Mouse (Mus musculus) liver, embryonic 11.5 days (tissue): ENCODE results near the gene Vti1b. TPM values are rescaled to one million over a fixed set of nuclear protein-coding genes. Genes with fewer than 3 reads are reported as not detected.
"Not testable (repeated sequence)": the region's sequence is repeated elsewhere in the genome, so short reads cannot be mapped to it uniquely, and the experiment has no call there.

Experiments
- ATAC-seq: fragments of 200-750 bp; cut with Nextera tagmentation; replicated peaks from 2 replicates; pipeline ENCODE4 v1.8.0; 2017; ENCODE audit warnings: moderate number of reproducible peaks, mild to moderate bottlenecking, moderate TSS enrichment, moderate library complexity; ENCODE audit not compliant: low FRiP score
- DNase-seq: peaks from one replicate; pipeline ENCODE4 v3.0.0-alpha.2; 2017; ENCODE audit warnings: low spot score
- H3K27ac ChIP-seq: fragments of 300-500 bp; sonication (generic); 2 replicates; pipeline ENCODE4 v1.5.1; 2014; ENCODE audit warnings: mild to moderate bottlenecking, low read depth, low read length, control low read depth
- H3K27me3 ChIP-seq: fragments of 300-500 bp; sonication (generic); replicated peaks from 2 replicates; pipeline ENCODE4 v1.6.1; 2014; ENCODE audit warnings: low read length, mixed read lengths; ENCODE audit not compliant: control insufficient read depth, insufficient read depth
- H3K36me3 ChIP-seq: fragments of 300-500 bp; sonication (generic); 2 replicates; pipeline ENCODE4 v1.6.1; 2014; ENCODE audit warnings: mild to moderate bottlenecking, low read length, moderate library complexity, mixed read lengths; ENCODE audit not compliant: control insufficient read depth, insufficient read depth
- H3K4me1 ChIP-seq: fragments of 300-500 bp; sonication (generic); replicated peaks from 2 replicates; pipeline ENCODE4 v1.6.1; 2014; ENCODE audit warnings: low read length, mixed read lengths; ENCODE audit not compliant: control insufficient read depth, insufficient read depth
- H3K4me2 ChIP-seq: fragments of 300-500 bp; sonication (generic); 2 replicates; pipeline ENCODE4 v1.6.1; 2014; ENCODE audit warnings: mild to moderate bottlenecking, control low read depth, moderate library complexity
- H3K4me3 ChIP-seq: fragments of 300-500 bp; sonication (generic); 2 replicates; pipeline ENCODE4 v1.5.1; 2014; ENCODE audit warnings: low read depth, low read length, control low read depth
- H3K9ac ChIP-seq: fragments of 300-500 bp; sonication (generic); 2 replicates; pipeline ENCODE4 v1.6.1; 2014; ENCODE audit warnings: low read depth, low read length, control low read depth
- H3K9me3 ChIP-seq: fragments of 300-500 bp; sonication (generic); 2 replicates; pipeline ENCODE4 v1.6.1; 2016; ENCODE audit warnings: low read length, inconsistent platforms, mixed read lengths; ENCODE audit not compliant: control insufficient read depth
- WGBS: fragments of 180-500 bp; shearing (Covaris S2); extraction: QIAGEN DNeasy Blood & Tissue Kit; methylation state at CpG from one replicate; pipeline ENCODE4 v1.1.7; 2014; 5-methylcytosine and 5-hydroxymethylcytosine counted together
- polyA plus RNA-seq: library from polyadenylated mRNA; unstranded; fragments of >200 nt; fragmentation: Nextera tagmentation; extraction: Ambion mirVana; gene quantifications from 2 replicates; pipeline ENCODE4 v1.2.1, GENCODE M21; 2014

Vti1b gene
- polyA plus RNA-seq, 1 experiment from 2014 or later, result 82.9 TPM

DNA sequence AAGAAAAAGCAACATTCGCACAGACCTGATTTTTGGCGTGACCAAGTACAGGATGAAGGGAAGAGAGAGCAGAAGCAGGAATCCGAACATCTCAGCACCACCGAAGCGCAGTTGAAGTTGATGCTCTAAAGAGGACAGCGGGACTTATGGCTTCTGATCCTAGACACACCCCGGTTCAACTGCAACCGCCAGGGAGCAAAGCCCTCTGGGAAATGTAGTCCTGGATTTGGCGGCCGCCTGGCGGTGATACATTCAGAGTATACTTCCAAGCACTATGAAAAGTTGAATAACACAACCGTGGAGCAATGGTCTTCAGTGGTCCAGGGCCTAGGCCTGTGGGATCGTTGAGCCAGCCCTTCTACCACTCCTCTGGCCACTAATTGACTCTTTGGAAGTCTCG, 19.2 kb upstream of the Vti1b start:
- peak overlapping the region; percentile 23; the same call in 1 of the 2 replicates for H3K27ac ChIP-seq
- DNase-seq (peak; percentile 81), ATAC-seq (peak; percentile 81)
- peak overlapping the region; percentile 84 for H3K4me2 ChIP-seq
- H3K27me3 ChIP-seq, result no peaks in the 10 kb centered on the region
- peak overlapping the region; percentile 76 for H3K9ac ChIP-seq
- peaks cover 8% of the 10 kb centered on the region for H3K36me3 ChIP-seq
- H3K9me3 ChIP-seq, result no peaks in the 10 kb centered on the region
- H3K4me3 ChIP-seq, result peak overlapping the region; percentile 72
- H3K4me1 ChIP-seq, result peaks cover 8% of the 10 kb centered on the region
- 6% methylated on average over 14 of the region's 14 CpGs for WGBS

DNA sequence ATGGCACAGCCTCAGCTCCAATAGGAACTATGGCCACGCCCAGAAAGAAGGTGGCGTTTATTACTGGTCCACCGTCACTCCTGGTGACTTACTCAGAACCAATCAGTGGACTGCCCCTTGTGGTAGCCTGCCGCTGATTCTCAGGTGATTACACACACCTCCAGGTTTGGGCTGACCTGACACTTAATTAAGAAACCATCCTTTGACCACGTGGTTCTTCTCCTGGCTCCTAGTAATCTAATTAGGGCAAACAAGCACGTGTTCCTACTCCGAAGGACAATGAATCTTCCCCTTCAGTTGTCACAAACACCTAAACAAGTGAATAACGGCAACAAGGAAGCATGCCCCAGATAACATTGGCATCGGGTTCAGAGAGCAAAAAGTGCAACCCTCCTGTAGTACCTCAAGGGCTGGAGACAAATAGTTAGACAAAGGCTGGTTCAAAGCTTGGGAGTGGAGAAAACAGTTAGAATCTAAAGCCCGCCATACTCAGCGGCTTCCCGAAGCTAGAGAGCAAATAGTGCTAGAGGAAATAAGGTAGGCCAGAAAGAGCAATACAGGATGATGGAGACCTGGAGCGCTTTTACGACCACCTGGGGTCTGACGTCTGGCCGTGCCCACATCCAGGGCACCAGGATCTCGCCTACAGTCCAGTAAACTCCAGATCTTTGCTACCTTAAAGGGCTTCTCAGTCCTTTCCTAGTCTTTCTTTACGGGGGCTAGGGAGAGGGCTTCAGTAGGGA, 18.6 kb upstream of the Vti1b start:
- Histone ChIP-seq H3K27ac (peak overlapping the region; percentile 23; the same call in 1 of the 2 replicates), H3K36me3 (peaks cover 12% of the 10 kb centered on the region), H3K9ac (peak overlapping the region; percentile 76), H3K4me3 (peak overlapping the region; percentile 72), H3K27me3 (no peaks in the 10 kb centered on the region), H3K4me1 (peaks cover 8% of the 10 kb centered on the region), H3K9me3 (no peaks in the 10 kb centered on the region), H3K4me2 (peak overlapping the region; percentile 84)
- ATAC-seq, result peak; percentile 95
- under 1% methylated on average over 18 of the region's 18 CpGs for WGBS
- peak; percentile 57 for DNase-seq

DNA sequence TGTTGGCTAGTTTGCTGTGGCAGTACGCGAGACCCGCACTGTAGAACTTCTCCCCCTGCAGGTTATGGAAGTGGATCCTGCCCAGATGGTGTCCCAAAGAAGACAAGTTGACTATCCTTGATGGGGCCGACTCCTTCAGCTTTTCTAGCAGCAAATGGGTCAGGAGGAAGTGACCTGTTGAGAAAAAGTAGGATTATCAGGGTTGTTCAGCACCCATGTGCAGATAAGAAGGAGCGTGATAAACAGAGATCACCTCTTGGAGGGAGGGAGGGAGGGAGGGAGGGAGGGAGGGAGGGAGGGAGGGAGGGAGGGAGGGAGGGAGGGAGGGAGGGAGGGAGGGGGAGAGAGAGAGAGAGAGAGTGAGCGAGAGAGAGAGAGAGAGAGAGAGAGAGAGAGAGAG, 12.7 kb upstream of the Vti1b start:
- H3K4me2 ChIP-seq, H3K4me1 ChIP-seq, H3K9ac ChIP-seq, ATAC-seq, H3K27ac ChIP-seq, H3K27me3 ChIP-seq, H3K9me3 ChIP-seq, DNase-seq, H3K4me3 ChIP-seq: not testable (repeated sequence)
- 72% methylated on average over 5 of the region's 6 CpGs for WGBS
- H3K36me3 ChIP-seq, result peaks cover 44% of the 10 kb centered on the region

GRCm38 (mm10) chr12:79175998-79176397, 3.5 kb upstream of the Vti1b start:
- WGBS, result 92% methylated on average over 5 of the region's 5 CpGs

DNA sequence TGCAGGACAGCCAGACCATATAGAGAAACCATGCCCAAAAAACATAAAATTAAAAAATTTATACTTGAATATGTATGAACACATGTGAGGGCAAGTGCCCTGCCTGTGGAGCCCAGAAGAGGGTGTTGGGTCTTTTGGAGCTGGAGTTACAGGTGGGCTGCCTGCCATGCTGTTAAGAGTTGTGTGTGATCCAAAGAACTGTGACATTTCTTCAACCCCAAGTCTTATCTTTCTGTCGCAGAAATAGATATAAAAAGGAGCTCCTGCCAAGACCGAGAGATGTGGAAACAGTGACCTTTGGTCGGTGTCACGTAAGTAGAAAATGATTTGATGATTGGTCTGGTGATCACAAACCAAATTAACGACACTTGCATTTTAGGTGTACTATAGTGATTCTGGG, 1.3 kb upstream of the Vti1b start:
- H3K4me2 ChIP-seq, result no peak overlapping the region

More at GRCm38 (mm10) chr12:79175998-79176397, 3.5 kb upstream of the Vti1b start:
- no peak for ATAC-seq
- no peak overlapping the region for H3K27ac ChIP-seq
- no peaks in the 10 kb centered on the region for H3K9me3 ChIP-seq
- H3K27me3 ChIP-seq, result no peaks in the 10 kb centered on the region
- H3K9ac ChIP-seq, result no peak overlapping the region
- DNase-seq, result no peak
- H3K4me2 ChIP-seq, result no peak overlapping the region
- no peak overlapping the region for H3K4me3 ChIP-seq
- peaks cover 7% of the 10 kb centered on the region for H3K4me1 ChIP-seq
- H3K36me3 ChIP-seq, result peaks cover 11% of the 10 kb centered on the region; the same call in 1 of the 2 replicates

DNA sequence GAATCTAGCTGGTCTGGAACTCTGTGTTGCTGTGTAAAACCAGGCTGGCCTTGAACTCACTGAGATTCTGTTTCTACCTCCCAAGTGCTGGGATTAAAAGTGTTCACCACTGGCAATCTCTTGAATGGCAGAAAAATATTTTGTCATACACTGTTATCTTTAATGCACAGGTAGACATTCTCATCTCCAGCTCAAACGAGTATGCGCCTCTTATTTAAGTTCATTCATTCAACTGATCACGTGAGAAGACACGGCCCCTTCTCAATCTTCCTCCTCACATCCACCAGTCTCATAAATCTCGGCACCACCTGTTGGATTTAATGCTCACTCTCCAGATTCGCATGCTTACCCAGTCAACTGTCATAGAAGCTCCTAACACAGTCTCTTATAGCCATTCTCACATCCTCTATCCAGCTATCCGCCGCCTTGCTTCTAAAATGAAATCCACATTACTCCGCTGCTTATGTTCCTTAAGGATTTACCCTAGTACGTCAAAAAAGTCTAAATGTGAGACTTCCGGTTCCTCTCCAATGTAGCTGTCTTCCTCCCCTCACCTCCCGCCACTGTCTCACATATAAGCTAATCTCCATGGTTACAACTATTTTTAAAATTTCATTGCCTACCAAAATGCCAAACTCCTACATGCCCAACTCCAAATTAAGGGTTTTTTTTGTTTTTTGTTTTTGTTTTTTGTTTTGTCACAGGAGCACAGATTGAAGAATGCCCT, 1.0 kb downstream of the Vti1b start:
- no peak for DNase-seq
- Histone ChIP-seq H3K4me1 (peaks cover 7% of the 10 kb centered on the region), H3K27ac (no peak overlapping the region; the same call in 1 of the 2 replicates), H3K4me2 (peak overlapping the region; percentile 65), H3K36me3 (peaks cover 8% of the 10 kb centered on the region; the same call in 1 of the 2 replicates), H3K9ac (peak overlapping the region; percentile 83), H3K27me3 (no peaks in the 10 kb centered on the region), H3K4me3 (peak overlapping the region; percentile 96), H3K9me3 (no peaks in the 10 kb centered on the region)
- no peak for ATAC-seq
- WGBS, result 37% methylated on average over 12 of the region's 12 CpGs

More for the DNA sequence above, 1.3 kb upstream of the Vti1b start:
- Histone ChIP-seq H3K9me3 (no peaks in the 10 kb centered on the region), H3K4me3 (no peak overlapping the region), H3K9ac (no peak overlapping the region), H3K4me1 (peaks cover 7% of the 10 kb centered on the region), H3K36me3 (peaks cover 8% of the 10 kb centered on the region; the same call in 1 of the 2 replicates), H3K27ac (peak overlapping the region; percentile 5; the same call in 1 of the 2 replicates), H3K27me3 (no peaks in the 10 kb centered on the region)
- DNase-seq (no peak), ATAC-seq (no peak)
- WGBS, result 54% methylated on average over 5 of the region's 5 CpGs

DNA sequence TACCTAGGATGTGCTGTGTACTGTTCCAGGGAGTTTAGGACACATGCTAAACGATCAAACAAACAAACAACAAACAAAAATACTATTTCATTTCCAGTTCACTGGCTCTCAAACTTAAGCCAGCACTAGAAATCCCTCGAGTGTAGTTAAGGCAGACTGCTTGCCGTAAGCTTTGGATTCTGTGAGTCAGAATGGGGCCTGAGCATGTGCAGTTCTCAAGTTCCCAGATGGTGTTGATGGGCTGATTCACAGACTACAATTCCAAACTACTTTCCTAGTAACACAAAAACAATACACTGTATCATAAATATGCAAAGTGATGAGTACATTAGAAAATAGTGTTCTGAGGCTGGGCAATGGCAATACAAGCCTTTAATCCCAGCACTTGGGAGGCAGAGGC, 2.0 kb downstream of the Vti1b start:
- Histone ChIP-seq H3K4me3 (no peak overlapping the region), H3K4me2 (no peak overlapping the region), H3K9me3 (no peaks in the 10 kb centered on the region), H3K27ac (no peak overlapping the region), H3K4me1 (peaks cover 7% of the 10 kb centered on the region), H3K36me3 (peaks cover 6% of the 10 kb centered on the region; the same call in 1 of the 2 replicates), H3K27me3 (no peaks in the 10 kb centered on the region), H3K9ac (no peak overlapping the region)
- DNase-seq (no peak), ATAC-seq (no peak)
- WGBS, result 81% methylated on average over 3 of the region's 3 CpGs

DNA sequence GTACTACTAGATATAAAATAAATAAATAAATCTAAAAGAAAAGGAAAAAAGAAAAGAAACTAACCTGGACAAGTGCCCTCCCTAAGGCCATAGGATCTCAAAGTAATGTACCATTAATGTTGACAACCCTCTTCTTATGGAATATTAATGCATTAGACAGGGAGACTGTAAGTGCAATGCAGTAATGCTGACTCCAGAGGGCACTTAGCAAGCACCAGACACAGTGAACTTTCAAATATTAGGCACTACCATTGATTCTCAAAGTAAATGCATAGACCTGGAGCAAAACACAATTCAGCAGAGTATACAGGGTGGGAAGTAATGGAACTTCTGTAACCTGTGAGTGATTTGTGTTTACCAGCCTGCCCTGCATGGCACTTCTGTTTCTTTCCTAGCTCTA, 3.3 kb downstream of the Vti1b start:
- ATAC-seq, result no peak
- DNase-seq, result no peak
- Histone ChIP-seq H3K4me3 (no peak overlapping the region), H3K9ac (no peak overlapping the region), H3K27ac (no peak overlapping the region), H3K36me3 (peaks cover 9% of the 10 kb centered on the region; the same call in 1 of the 2 replicates), H3K27me3 (no peaks in the 10 kb centered on the region), H3K9me3 (no peaks in the 10 kb centered on the region), H3K4me2 (no peak overlapping the region), H3K4me1 (peaks cover 7% of the 10 kb centered on the region)
